Mouse (Mus musculus) lung, postnatal 4 days (tissue): ENCODE data around the gene Chrnd.

Source experiments
- DNase-seq, 2 experiments: peaks; one replicate each; pipeline ENCODE4 v3.0.0; 2021

Chrnd gene

DNA sequence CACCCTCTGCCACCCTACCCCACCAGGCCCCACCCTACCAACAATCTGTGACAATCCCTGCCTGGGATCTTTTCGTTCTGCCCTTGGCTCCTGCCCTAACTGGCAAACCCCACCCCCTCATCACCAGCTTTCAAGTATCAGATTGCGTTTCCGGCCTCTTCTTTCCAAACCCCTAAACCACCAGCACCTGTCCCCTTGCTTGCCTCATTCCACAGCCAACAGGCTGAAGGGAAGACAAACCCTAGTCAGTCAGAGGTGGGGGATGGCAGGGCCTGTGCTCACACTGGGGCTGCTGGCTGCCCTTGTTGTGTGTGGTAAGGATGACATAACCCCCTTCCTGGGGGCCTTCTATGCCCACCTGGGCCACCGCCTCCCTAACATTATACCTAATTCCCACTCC, at the start of gene Chrnd:
Gene Chrnd (plus strand): TSS at position 179 of the 400 bp plus-strand sequence.
- no peak for DNase-seq

DNA sequence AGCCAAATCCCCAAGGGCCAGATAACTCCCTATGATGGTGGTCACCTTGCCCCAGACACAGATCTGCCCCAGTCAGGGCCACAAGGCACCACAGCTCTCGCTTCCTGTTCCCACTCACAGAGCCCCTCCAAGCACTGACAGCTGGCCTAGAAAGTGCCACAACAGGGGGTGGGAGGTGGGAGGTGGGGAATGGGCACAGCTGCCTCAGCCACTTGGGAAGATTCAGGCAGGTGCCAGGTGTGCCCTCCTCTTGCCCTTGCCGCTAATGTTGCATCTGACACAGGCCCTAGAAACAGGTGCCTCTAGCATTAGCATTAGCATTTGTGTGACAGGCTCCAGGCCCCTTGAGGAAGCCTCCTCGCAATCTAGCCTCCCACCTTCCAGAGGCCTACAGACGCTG, 48.9 kb upstream of the Chrnd start:
- DNase-seq, result peak in 1 of 2 experiments; percentile 11

GRCm38 (mm10) chr1:87142456-87142855, 48.0 kb upstream of the Chrnd start:
- DNase-seq, result peak in 1 of 2 experiments; percentile 60

GRCm38 (mm10) chr1:87143141-87143540, 47.3 kb upstream of the Chrnd start:
- DNase-seq, result no peak

DNA sequence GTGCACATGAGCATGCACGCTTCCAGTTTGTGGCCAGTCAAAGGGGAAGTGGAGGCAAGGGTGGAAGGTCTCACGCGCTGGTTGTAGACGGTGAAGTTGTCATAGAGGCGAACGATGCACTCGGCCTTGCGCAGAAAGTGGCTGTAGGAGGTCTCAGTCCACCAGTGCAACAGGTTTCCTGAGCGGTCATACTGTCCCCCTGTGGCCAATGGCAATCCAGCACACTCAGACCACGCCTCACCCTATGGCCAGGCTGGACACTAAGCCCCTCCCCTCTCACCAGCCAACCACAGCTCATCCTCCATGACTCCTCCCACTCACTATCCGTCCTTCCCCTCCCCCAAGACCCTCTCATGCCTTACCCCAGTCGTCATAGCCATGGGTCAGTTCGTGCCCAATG, 41.0 kb upstream of the Chrnd start:
- no peak for DNase-seq

- no peak for DNase-seq
Observed at GRCm38 (mm10) chr1:87151286-87151685, 39.1 kb upstream of the Chrnd start.

DNA sequence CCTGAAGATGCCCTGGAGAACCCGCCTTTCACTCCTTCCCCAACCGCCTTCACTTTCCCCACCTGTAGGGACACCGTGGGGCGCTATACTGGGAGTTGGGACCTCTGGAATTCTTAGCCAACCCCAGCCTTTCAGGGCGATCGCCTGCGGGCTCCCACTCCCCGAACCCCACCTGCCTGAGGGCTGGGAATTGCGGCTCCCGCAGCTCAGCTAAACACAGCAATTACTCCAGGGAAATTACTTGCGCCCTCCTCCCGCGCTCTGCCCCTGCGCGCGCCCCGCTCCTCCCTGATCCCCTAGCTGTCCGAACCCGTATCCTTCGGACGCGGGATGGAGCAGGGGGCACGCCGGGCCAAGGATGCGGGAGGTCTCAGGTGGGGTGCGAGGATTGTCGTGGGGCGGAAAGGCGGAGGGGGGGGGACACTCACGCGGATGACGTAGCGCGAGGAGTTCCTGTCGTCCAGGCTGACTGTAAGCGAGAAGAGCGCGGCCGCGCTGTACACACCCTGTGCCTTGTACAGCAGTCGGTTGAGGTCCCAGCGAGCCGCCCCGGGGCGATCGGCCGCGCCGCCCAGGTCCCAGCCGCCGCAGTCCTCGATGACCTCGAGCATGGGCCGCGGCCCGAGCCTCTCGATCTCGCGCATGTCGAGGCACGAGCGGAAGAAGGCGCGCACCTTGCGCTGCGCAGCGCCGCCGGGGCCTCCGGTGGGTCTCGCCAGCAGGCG, 36.5 kb upstream of the Chrnd start:
- DNase-seq, result no peak

- no peak for DNase-seq
Observed at GRCm38 (mm10) chr1:87154501-87155120, 35.8 kb upstream of the Chrnd start.

DNA sequence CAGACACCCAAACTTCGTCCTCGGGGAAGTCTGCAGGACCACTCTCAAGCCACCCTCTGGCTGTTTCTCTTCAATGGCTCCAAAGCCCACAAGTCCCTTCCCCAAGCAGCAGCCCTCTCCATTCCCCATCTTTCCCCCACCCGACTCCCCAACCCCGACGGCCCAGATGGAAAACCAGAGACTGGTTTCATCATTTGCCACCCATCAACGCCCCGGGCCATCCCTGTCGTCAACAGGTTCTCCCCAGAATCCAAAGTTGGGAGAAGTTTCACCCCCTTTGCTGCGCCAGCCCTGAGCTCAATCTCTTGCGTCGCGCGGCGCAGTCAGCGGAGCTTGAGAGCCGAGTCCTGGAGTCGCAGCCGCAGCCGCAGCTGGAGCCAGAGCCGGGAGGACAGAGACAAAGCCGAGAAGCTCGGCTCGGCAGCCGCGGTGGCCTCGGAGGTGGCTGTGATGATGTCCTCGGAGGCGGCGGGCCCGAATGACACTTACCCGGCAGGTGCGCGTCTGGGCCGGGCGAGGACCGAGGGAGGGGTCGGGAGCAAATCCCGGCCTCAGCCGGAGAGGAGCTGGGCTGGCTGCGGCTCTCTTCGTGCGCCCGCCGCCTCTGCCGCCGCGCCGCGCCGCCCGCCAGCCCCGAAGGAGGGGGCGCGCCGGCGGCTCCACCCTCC, 34.7 kb upstream of the Chrnd start:
- DNase-seq, result no peak

GRCm38 (mm10) chr1:87156199-87156587, 34.2 kb upstream of the Chrnd start, which contains the start of gene Ecel1:
TSS of gene Ecel1 (minus strand) at chr1:87156521.
- DNase-seq, result no peak

- no peak for DNase-seq
Observed at GRCm38 (mm10) chr1:87159396-87159795, 31.0 kb upstream of the Chrnd start.

GRCm38 (mm10) chr1:87164164-87164795, 26.1 kb upstream of the Chrnd start:
- DNase-seq, result no peak

DNA sequence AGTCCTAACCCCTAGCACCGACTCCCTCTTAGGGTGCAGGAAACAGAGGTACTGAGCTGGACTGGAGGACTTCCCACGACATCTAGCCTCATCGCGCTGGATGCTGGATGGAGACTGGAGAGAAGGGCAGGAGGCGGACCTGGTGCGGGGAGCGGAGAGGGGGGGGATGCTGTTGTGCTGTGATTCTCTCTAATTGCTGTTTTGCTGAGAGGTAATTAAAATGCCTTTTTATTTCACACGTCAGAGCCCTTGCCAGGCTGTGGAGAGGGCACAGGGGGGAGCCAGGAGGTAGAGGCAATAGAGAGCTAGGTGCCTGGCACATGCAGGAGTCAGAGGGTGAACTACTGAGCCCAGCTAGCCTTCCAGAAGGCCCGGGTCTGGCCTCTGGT, 25.6 kb upstream of the Chrnd start:
- no peak for DNase-seq

DNA sequence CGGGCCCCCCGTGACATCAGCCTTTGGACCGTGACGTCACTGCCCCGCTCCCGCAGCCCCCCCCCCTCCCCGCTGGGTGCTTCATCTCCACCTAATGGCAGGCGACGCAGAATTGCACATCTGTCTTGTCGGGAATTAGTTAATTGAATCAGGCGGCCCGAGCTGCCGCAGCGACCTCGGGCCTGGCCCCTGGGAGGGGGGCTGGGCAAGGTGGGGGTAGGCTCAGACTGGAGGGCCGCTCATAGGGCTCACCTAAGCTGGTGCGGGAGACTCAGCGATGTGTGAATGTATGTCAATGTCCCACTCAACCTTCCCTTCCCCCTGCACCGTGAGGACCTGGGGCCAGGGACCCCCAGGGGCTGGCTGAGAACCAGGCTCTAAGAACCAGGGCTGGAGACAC, 19.9 kb upstream of the Chrnd start:
- no peak for DNase-seq

DNA sequence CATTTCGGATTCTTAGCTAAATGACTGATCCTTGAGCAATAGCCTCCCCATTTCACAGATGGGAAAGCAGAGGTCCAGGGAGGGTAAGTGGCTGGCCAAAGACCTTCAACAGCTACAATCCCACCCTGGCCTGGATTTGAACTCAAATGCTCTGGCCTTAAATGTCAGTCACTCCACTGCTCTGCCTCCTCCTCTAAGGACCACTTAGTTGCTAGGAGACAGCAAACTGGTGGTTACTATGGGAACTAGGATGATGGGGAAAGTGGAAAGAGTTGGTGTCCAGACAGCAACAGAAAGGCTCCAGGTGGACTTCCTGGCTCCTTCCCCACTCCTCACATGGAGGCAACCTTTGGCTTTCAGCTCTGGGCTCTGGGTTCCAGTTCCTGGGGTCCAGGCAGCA, 19.1 kb upstream of the Chrnd start:
- DNase-seq, result no peak

GRCm38 (mm10) chr1:87172316-87172715, 18.1 kb upstream of the Chrnd start:
- DNase-seq, result no peak

- peak; percentile 71 to 72 for DNase-seq
Observed at GRCm38 (mm10) chr1:87174006-87174955, 16.1 kb upstream of the Chrnd start.

GRCm38 (mm10) chr1:87175852-87176292, 14.5 kb upstream of the Chrnd start:
- peak; percentile 74 to 78 for DNase-seq

- no peak for DNase-seq
Observed at GRCm38 (mm10) chr1:87180896-87181295, 9.5 kb upstream of the Chrnd start.

DNA sequence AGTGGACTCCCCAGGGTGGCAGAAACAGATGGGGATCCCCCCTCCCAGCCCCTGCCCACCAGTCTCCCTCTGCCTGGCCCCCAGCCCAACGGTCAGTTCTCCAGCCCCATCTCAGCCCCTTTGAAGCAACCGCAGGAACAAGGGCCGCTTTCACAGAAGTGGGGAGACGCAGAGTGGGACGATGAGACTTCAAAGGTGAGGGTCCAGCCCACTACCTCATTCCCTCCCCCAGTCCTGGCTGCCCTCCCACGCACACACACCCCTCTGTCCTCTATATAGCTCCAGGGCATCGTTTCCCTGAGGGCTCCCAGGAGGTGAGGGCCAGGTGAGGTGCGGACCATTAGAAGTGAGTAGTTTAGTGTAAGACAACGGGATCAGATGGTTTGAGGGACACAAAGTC, 7.4 kb upstream of the Chrnd start, which contains the start of gene Prss56:
Gene Prss56 (plus strand): TSS at position 301 of the 400 bp plus-strand sequence.
- no peak for DNase-seq

DNA sequence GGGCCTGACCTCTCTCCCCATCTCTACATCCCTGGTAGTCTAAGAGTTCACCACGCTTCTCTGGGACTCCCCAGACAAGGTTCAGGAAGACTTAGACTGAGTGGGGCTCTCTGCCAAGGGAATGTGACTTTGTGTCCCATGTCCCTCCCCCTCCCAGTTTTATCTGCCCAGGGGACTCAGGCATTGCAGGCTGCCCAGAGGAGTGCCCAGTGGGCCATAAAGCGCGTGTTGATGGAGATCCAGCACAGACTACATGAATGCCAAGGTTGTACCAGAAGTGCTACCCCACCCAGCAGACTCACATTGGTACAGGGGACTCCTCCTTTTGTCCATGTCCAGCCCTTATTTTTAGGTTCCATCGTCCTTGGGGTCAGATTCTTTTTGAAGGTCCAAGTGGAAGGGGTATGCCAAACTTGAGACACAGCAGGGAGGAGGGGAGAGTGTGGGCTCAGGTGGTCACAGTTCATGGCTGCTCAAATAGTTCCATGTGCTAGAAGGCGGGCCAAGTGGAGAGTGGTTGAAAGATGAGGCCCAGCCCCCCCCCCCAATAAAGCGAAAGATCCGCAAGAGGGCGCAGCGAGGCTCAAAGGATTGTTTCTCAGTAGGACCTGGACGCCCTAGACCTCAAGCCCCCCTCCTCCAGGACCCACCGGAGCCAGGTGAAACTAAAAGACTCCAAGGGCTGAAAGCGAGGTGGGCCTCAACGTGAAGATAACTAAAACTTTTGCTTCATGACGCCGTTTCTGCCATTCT, 6.2 kb upstream of the Chrnd start:
- DNase-seq, result no peak
